Mouse (Mus musculus) G1E (cell line): ENCODE data around the gene 5730596B20Rik.

Experiments
- CTCF ChIP-seq: IDR thresholded peaks from 2 replicates; pipeline ENCODE4 v1.5.1; 2012; ENCODE audit warnings: low read depth, low read length, inconsistent platforms, mixed read lengths
- GATA1 ChIP-seq: IDR thresholded peaks from 2 replicates; pipeline ENCODE4 v1.6.1; 2012; ENCODE audit warnings: borderline replicate concordance, low read length, inconsistent platforms, mixed read lengths

GRCm38 (mm10) chr6:52221993-52222685 lies 44.8 kb downstream of the 5730596B20Rik start:
- TF ChIP-seq CTCF (no peak), GATA1 (no peak)
